Mouse (Mus musculus) embryo, embryonic 11.5 days (tissue): ENCODE measurements around the gene Gm28043.
A peak's percentile ranks its signal among the peaks of the same experiment; 100 is the strongest.
"Not testable (repeated sequence)": the region's sequence is repeated elsewhere in the genome, so short reads cannot be mapped to it uniquely, and the experiment has no call there.

ENCODE experiments used
- DNase-seq: peaks from one replicate; pipeline ENCODE4 v3.0.0-alpha.2; 2012; ENCODE audit warnings: low read depth, low spot score

Gm28043 gene

DNA sequence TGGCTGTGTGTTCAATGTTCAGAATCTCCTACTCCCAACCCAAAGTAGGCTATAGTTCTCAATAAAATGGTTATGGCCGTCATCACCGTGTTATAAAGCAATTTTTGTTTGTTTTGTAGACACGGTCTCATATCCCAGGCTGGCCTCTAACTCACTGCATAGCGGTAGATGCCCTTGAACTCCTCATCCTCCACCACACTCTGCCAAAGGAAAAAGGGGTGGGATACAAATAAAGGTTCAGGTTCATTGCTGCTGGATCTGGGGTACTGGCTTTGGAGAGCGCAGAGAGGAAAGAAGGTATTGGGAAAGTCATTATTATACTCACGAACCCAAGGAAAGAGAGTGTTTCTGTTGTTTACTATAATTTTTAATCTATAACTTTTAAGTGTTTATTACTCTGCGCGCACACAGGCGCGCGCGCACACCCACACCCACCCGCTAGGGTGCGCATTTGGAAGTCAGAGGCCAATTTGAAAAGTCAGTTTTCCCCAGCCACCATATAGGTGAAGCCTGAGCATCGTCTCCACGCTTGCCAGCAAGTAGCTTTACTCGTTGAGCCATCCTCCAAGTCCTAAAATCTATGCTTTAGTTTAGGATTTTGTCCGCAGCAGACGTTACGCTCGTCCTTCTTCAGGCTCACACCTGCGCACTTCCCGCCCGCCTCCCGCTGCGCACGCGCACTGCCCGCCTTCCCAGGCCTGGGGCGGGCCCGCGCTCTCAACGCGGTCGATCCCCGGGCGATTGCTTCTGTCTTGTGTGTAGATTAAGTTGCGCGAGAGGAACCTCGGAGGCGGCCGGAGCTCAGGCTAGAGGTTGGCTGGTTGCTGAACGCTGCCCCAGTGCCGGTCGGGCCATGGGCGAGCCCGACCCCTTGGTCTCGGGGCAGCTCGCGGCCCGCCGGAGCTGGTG is at the start of gene Gm28043, which contains the start of gene Rnf8:
TSS of gene Gm28043 (plus strand) at position 762 of the 909 bp plus-strand sequence.
TSS of gene Rnf8 (plus strand) at position 676 of the 909 bp plus-strand sequence.
- DNase-seq = peak; percentile 92

DNA sequence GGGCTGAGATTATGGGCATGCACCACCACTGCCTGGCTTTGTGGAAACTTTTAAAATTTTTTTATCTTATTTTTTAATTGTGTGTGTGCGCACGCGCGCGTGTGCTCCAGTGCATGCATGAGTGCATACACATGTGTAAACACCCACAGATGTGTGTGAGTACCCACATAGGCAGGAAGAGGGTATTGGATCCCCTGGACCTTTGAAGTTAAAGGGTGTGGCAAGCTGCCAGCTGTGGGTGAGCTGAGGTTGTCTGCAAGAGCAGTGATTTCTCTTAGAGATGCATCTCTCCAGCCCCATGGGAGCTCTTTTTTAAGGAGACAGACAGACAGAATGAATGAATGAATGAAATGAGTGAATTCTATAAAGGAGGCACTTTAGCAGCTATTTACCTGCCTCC is 49.2 kb upstream of the Gm28043 start:
- no peak for DNase-seq

DNA sequence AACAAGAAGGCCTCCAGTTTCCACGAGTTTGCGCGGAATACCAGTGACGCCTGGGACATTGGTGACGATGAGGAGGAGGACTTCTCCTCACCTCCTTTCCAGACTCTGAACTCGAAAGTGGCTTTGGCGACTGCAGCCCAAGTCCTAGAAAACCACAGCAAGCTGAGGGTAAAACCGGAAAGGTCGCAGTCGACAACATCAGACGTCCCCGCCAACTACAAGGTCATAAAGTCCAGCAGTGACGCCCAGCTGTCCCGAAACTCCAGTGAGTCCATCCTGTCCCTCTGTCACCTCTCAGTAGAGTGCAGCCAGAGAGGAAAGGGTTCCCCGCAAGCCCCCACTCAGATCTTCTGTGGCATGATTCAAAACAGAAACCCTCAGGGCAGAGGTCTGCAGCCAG is 46.2 kb upstream of the Gm28043 start:
- DNase-seq = no peak

DNA sequence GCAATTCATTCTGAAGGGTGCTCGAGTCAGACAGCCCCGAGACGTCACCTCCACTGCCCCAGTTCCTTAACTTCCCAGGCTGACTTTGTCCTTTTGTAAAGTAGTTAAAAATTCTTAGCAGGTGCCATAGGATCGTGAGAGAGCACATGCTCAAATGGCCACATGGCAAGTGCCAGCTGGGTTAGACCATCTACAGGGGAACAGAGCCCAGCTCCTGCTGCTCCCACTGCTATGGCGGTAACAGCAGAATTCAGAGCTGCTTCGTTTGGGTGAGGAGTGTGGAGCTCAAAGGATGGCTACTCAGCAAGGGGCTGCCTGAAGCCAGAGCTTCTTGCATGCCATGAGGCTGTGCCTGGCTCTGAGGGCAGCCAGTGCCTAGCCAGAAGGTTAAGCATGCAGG is 44.8 kb upstream of the Gm28043 start:
- DNase-seq = no peak

GRCm38 (mm10) chr17:29579579-29580126 is 35.0 kb upstream of the Gm28043 start:
- DNase-seq = no peak

DNA sequence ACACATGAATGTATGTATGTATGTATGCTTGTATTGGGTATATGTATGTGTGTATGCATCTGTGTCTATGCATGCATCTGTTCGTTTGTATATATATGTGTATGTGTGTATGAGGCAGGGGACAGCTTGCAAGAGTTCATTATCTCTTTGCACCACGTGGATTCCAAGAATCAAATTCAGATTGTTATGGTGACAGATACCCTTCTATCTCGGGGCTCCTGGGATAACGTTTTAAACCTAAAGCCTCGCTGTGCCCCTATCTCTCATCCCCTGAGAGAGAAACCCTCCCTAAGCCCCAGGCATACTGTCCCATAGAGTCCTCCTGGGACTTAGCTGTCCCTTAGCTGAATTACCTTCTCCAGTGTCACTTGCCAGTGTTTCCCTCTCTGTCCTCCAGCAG is 31.1 kb upstream of the Gm28043 start:
- no peak for DNase-seq

GRCm38 (mm10) chr17:29584306-29584705 is 30.4 kb upstream of the Gm28043 start:
- no peak for DNase-seq

- DNase-seq = no peak
Measured at GRCm38 (mm10) chr17:29584737-29585136, 29.9 kb upstream of the Gm28043 start.

- DNase-seq = no peak
Measured at GRCm38 (mm10) chr17:29585446-29585845, 29.2 kb upstream of the Gm28043 start.

GRCm38 (mm10) chr17:29586921-29587320 is 27.8 kb upstream of the Gm28043 start:
- no peak for DNase-seq

DNA sequence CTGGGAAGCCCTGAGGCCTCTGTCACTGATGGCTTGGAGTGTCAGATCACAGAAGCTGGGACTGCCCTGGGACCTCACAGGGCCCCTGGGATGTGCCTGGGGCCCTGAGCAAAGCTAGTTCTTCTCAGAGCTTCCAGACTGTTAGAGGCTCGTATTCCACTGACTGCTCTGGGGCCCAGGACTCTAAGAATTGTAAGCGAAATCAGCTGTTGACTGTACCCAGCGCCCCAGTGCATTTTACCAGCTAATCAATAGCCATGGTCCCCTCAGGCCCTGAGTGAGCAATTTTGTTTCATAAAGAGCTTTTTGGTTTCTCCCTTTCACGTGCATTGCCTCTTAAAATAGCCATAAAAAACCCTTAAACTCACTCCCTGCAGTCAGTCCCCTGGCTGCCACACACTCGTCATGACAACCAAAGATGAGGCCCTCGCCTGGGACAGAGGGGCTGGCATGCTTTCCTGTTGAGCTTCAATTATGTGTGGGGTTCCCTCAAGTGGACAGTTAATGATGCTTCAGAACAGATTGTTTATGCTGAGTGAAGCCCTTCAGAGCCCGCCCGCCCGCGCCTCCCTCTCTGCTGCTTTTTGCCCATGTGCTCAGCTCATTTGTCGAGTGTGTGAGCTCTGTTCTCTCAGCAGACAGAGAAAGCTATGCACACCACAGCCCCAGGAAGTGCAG is 25.3 kb upstream of the Gm28043 start:
- DNase-seq = no peak

GRCm38 (mm10) chr17:29595891-29596770 is 18.5 kb upstream of the Gm28043 start:
- no peak for DNase-seq

GRCm38 (mm10) chr17:29596771-29597132 is 17.9 kb upstream of the Gm28043 start:
- no peak for DNase-seq

- no peak for DNase-seq
Measured at GRCm38 (mm10) chr17:29599051-29599450, 15.6 kb upstream of the Gm28043 start.

DNA sequence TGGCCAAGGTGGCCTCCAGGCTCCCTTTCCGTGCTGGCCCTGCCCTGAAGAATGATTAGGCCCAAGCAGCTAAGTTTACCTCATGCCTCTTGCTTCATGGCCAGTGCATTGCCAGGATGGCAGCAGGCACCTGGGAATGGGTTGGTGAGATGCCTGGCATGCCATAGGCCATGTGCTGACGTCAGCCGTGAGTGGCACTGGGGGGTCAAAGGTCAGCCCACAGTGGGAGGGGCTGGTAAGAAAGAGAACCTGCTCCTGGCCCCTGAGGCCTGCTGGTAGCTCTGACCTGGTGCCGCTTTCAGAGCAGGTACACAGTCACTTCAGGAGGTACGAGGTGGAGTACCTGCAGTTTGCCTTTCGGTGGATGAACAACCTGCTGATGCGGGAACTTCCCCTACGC is 15.1 kb upstream of the Gm28043 start:
- DNase-seq = no peak

DNA sequence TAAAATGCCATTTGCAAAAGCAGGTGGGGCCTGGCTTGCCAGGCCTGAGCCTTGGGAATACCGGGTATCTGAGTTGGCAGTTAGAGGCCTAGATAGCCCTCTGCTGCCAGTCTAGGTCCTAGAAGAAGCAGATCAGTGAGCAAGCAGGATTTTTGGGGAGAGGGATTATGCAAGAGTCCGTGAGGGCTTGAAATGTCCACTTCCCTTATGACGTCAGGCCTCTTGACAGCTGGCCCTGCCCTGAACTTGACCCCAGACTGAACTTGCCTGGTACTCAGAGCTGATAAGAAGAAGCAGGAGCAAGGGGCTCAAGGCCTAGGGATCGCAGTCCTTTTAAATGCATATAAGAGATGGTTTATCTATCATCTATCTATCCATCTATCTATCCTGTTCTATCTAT is 13.3 kb upstream of the Gm28043 start:
- DNase-seq = no peak

DNA sequence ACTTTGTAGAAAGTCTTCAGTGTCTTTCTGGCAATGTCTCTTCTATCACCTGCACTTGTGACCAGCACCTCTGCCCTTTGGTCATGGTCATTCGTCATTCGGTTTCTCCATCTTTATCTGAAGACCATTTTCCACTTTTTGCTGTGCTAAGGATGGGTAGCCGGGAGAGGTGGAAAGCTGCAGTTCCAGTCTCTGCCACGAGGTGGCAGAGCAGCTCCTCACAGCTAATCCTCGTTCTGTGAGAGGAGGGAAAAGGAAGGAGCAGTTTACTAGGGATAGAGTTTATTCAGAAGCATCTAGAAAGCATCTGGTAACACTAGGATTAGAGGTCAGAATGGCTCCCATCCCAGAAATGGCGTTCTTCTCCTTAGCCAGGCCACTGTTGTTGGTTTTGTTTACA is 11.4 kb upstream of the Gm28043 start:
- peak; percentile 70 for DNase-seq

DNA sequence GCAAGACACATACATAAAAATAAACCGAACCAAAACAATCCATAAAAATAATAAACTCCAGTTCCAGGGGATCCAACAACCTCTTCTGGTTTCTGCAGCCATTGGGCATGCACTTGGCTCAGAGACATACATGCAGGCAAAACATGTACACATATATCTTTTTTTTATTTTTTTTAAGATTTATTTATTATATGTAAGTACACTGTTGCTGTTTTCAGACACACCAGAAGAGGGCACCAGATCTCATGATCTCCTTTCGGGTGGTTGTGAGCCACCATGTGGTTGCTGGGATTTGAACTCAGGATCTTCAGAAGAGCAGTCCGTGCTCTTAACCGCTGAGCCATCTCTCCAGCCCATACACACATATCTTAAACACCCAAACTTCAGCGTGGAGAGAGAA is 1.2 kb upstream of the Gm28043 start:
- DNase-seq = not testable (repeated sequence)

- DNase-seq = no peak
Measured at GRCm38 (mm10) chr17:29615024-29615551, 412 bp downstream of the Gm28043 start.

DNA sequence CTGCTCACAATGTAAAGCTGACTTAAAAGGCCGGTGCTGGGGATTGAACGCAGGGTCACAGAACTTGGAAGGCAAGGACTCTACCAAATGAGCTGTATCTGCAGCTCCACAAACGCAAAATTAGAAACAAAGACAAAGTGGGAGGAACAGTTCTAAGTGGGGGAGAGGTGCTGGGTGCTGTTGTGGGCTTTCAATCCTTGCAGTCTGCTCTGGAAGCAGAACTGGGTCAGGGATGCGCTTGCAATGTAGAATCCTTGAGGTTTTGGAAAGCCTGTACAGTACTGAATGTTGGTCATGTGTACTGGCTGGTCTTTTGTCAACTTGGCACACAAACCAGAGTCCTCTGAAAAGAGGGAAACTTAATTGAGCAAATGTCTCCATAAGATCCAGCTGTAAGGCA is 940 bp downstream of the Gm28043 start:
- DNase-seq = no peak

DNA sequence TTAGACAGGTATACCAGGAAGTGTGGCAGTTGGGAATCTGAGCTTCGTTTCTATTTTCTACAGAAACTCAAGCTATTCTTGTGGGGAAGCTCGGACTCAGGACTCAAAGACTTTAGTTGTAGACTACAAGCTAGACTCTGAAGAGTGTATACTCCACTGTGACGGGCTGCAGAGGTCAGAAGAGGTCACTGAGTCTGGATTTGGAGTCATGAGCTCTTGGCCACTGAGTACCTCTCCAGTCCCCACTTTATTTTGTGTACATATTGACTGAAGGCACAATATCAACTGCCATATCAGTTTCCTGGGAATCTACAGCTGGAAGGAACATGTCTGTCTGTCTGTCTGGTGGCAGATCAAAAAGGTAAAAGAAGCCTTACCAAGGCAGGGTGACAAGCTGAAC is 4.6 kb downstream of the Gm28043 start:
- DNase-seq = no peak
